Mouse (Mus musculus): ENCODE data around the gene Gm20538. TPM values are rescaled to one million over a fixed set of nuclear protein-coding genes. Genes with fewer than 3 reads are reported as not detected.

Gene Gm20538
- polyA plus RNA-seq, 1 experiment from 2014 or later, result not detected

GRCm38 (mm10) chr19:44525551-44526205, 27.0 kb downstream of the Gm20538 start:
- H3K27me3 ChIP-seq, result peaks cover 29% of the 10 kb centered on the region
- no peak overlapping the region for H3K9ac ChIP-seq
- no peak overlapping the region for H3K4me2 ChIP-seq (replicated peaks)
- H3K9me3 ChIP-seq (replicated peaks), result no peaks in the 10 kb centered on the region
- no peaks in the 10 kb centered on the region for H3K4me1 ChIP-seq
- no peaks in the 10 kb centered on the region for H3K36me3 ChIP-seq
- no peak for ATAC-seq (ENCODE audit: low FRiP score)
- H3K4me3 ChIP-seq, result no peak overlapping the region
- 90% methylated on average over 9 of the region's 9 CpGs for WGBS
- no peak overlapping the region for H3K27ac ChIP-seq

- Histone ChIP-seq H3K4me1 (peaks cover 16% of the 10 kb centered on the region), H3K27me3 (peaks cover 82% of the 10 kb centered on the region), H3K27ac (no peak overlapping the region), H3K36me3 (no peaks in the 10 kb centered on the region), H3K9me3 (replicated peaks) (no peaks in the 10 kb centered on the region), H3K4me2 (replicated peaks) (no peak overlapping the region), H3K4me3 (no peak overlapping the region), H3K9ac (no peak overlapping the region)
- 23% methylated on average over 7 of the region's 7 CpGs for WGBS
- no peak for ATAC-seq (ENCODE audit: low FRiP score)
Measured at GRCm38 (mm10) chr19:44519152-44519551, 33.5 kb downstream of the Gm20538 start.

- no peak overlapping the region for H3K27ac ChIP-seq
- ATAC-seq (ENCODE audit: low FRiP score), result no peak
- no peak overlapping the region for H3K4me3 ChIP-seq
- H3K9ac ChIP-seq, result no peak overlapping the region
- H3K27me3 ChIP-seq, result peaks cover 85% of the 10 kb centered on the region
- no peak overlapping the region for H3K4me2 ChIP-seq (replicated peaks)
- H3K4me1 ChIP-seq, result peaks cover 21% of the 10 kb centered on the region
- no peaks in the 10 kb centered on the region for H3K9me3 ChIP-seq (replicated peaks)
- WGBS, result 46% methylated on average over 12 of the region's 12 CpGs
- H3K36me3 ChIP-seq, result no peaks in the 10 kb centered on the region
Measured at GRCm38 (mm10) chr19:44517996-44518768, 34.4 kb downstream of the Gm20538 start.

- Histone ChIP-seq H3K4me3 (no peak overlapping the region), H3K4me1 (peaks cover 39% of the 10 kb centered on the region), H3K4me2 (replicated peaks) (no peak overlapping the region), H3K9ac (no peak overlapping the region), H3K27me3 (peaks cover 96% of the 10 kb centered on the region), H3K36me3 (no peaks in the 10 kb centered on the region), H3K27ac (no peak overlapping the region), H3K9me3 (replicated peaks) (no peaks in the 10 kb centered on the region)
- ATAC-seq (ENCODE audit: low FRiP score), result no peak
- 30% methylated on average over 6 of the region's 6 CpGs for WGBS
Measured at GRCm38 (mm10) chr19:44515769-44516168, 36.9 kb downstream of the Gm20538 start.

GRCm38 (mm10) chr19:44514521-44515451, 37.8 kb downstream of the Gm20538 start:
- Histone ChIP-seq H3K36me3 (no peaks in the 10 kb centered on the region), H3K27ac (peak overlapping the region; percentile 35; the same call in 1 of the 2 replicates), H3K9ac (no peak overlapping the region), H3K4me1 (peaks cover 46% of the 10 kb centered on the region), H3K27me3 (peaks cover 98% of the 10 kb centered on the region), H3K9me3 (replicated peaks) (no peaks in the 10 kb centered on the region), H3K4me3 (no peak overlapping the region), H3K4me2 (replicated peaks) (no peak overlapping the region)
- peak; percentile 73 for ATAC-seq (ENCODE audit: low FRiP score)
- 4% methylated on average over 14 of the region's 14 CpGs for WGBS

GRCm38 (mm10) chr19:44513921-44514482, 38.6 kb downstream of the Gm20538 start:
- H3K27ac ChIP-seq, result peak overlapping the region; percentile 35
- no peaks in the 10 kb centered on the region for H3K36me3 ChIP-seq
- peak overlapping the region; percentile 17; the same call in 1 of the 2 replicates for H3K4me2 ChIP-seq (replicated peaks)
- ATAC-seq (ENCODE audit: low FRiP score), result no peak
- H3K27me3 ChIP-seq, result peaks cover 100% of the 10 kb centered on the region
- no peaks in the 10 kb centered on the region for H3K9me3 ChIP-seq (replicated peaks)
- H3K4me1 ChIP-seq, result peaks cover 46% of the 10 kb centered on the region
- WGBS, result 14% methylated on average over 7 of the region's 7 CpGs
- H3K9ac ChIP-seq, result no peak overlapping the region
- no peak overlapping the region for H3K4me3 ChIP-seq

- Histone ChIP-seq H3K36me3 (no peaks in the 10 kb centered on the region), H3K4me3 (no peak overlapping the region), H3K9ac (no peak overlapping the region), H3K27ac (no peak overlapping the region), H3K9me3 (replicated peaks) (no peaks in the 10 kb centered on the region), H3K4me1 (peaks cover 46% of the 10 kb centered on the region), H3K4me2 (replicated peaks) (no peak overlapping the region), H3K27me3 (peaks cover 100% of the 10 kb centered on the region)
- ATAC-seq (ENCODE audit: low FRiP score), result no peak
- 13% methylated on average over 11 of the region's 11 CpGs for WGBS
Measured at GRCm38 (mm10) chr19:44513054-44513833, 39.4 kb downstream of the Gm20538 start.

- ATAC-seq (ENCODE audit: low FRiP score), result no peak
- no peak overlapping the region for H3K4me2 ChIP-seq (replicated peaks)
- H3K9ac ChIP-seq, result no peak overlapping the region
- H3K4me1 ChIP-seq, result peaks cover 46% of the 10 kb centered on the region
- H3K36me3 ChIP-seq, result no peaks in the 10 kb centered on the region
- H3K9me3 ChIP-seq (replicated peaks), result no peaks in the 10 kb centered on the region
- no peak overlapping the region for H3K27ac ChIP-seq
- H3K4me3 ChIP-seq, result no peak overlapping the region
- peaks cover 100% of the 10 kb centered on the region for H3K27me3 ChIP-seq
- 28% methylated on average over 5 of the region's 5 CpGs for WGBS
Measured at GRCm38 (mm10) chr19:44512601-44513000, 40.0 kb downstream of the Gm20538 start.

- Histone ChIP-seq H3K4me3 (peak overlapping the region; percentile 45), H3K27ac (no peak overlapping the region; the same call in 1 of the 2 replicates)
- peak; percentile 43 for ATAC-seq (ENCODE audit: low FRiP score)
Measured at GRCm38 (mm10) chr19:44511451-44512231, 41.0 kb downstream of the Gm20538 start.

GRCm38 (mm10) chr19:44510534-44511175, 42.0 kb downstream of the Gm20538 start:
- peaks cover 98% of the 10 kb centered on the region for H3K27me3 ChIP-seq
- H3K4me3 ChIP-seq, result peak overlapping the region; percentile 45; the same call in 1 of the 2 replicates
- H3K36me3 ChIP-seq, result no peaks in the 10 kb centered on the region
- no peak for ATAC-seq (ENCODE audit: low FRiP score)
- no peaks in the 10 kb centered on the region for H3K9me3 ChIP-seq (replicated peaks)
- peaks cover 43% of the 10 kb centered on the region for H3K4me1 ChIP-seq
- H3K4me2 ChIP-seq (replicated peaks), result peak overlapping the region; percentile 86
- H3K9ac ChIP-seq, result no peak overlapping the region
- WGBS, result 4% methylated on average over 12 of the region's 12 CpGs
- H3K27ac ChIP-seq, result no peak overlapping the region

More at GRCm38 (mm10) chr19:44511451-44512231, 41.0 kb downstream of the Gm20538 start:
- WGBS, result under 1% methylated on average over 66 of the region's 66 CpGs
- H3K9ac ChIP-seq, result peak overlapping the region; percentile 55
- H3K4me2 ChIP-seq (replicated peaks), result peak overlapping the region; percentile 86
- no peaks in the 10 kb centered on the region for H3K36me3 ChIP-seq
- peaks cover 46% of the 10 kb centered on the region for H3K4me1 ChIP-seq
- peaks cover 100% of the 10 kb centered on the region for H3K27me3 ChIP-seq
- no peaks in the 10 kb centered on the region for H3K9me3 ChIP-seq (replicated peaks)
